In the genomic region with DNA sequence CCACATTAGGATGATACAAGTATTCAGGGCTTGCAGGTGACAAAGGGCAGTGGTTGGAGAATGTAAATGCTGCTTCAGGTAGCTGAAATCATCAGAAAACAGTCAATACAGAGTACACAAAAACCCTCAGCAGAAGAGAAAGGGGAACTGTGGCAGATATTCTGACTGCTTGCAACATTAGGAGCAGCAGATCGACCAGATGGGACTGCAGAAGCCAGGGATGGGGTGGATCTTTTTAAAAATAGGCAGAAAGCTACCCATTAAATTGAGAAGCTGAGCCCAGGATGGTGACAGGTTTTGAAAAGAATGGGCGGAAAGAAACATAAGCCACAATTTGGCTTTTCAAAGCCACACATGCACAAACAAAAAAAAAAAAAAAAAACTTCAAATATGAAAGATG, we compare ENCODE assay signal across 16 mouse cellular contexts.
DNase-seq lines count a peak whose midpoint lies in the region; ATAC-seq and TF ChIP-seq lines count a peak whose summit lies in the region.
"Had no signal": no experiment of that assay in that cellular context is flagged by ENCODE, and none has a peak within 500 bp of the region (broad histone marks: within the 10 kb centered on the region; RNA-seq: fewer than 3 reads in every experiment).

No protein-coding gene starts in this region.

- intact Hi-C loops in heart, adult 2 months (cut with DNase I): no loop called here

- TF ChIP-seq CTCF in lung, adult 2 months (IDR thresholded peaks at IDR 0.05; ENCODE audit: insufficient read depth, low read length): no peak
- TF ChIP-seq CTCF in heart, adult 2 months (IDR thresholded peaks at IDR 0.05): no peak

- H3K4me3 ChIP-seq in forebrain, embryonic 13.5 days: no peak overlapping the region
- H3K4me3 ChIP-seq in forebrain, embryonic 11.5 days (ENCODE audit: low read depth, low read length): no peak overlapping the region
- no peak overlapping the region for H3K4me3 ChIP-seq in lung, adult 2 months (replicated peaks; ENCODE audit: extremely low read depth, low read depth, low read length)
- no peak overlapping the region for H3K4me3 ChIP-seq in heart, adult 2 months
- H3K4me3 ChIP-seq: gastrocnemius, adult 2 months; heart, embryonic 13.5 days; midbrain, embryonic 15.5 days; neural tube, embryonic 12.5 days had no signal

- 50% methylated on average over 2 of the region's 2 CpGs for WGBS in forebrain, embryonic 13.5 days
- 54% methylated on average over 2 of the region's 2 CpGs for WGBS in forebrain, embryonic 11.5 days
- WGBS in lung, adult 2 months: 55% methylated on average over 2 of the region's 2 CpGs
- 58% methylated on average over 2 of the region's 2 CpGs for WGBS in heart, adult 2 months

- H3K4me1 ChIP-seq in forebrain, embryonic 13.5 days: no peaks in the 10 kb centered on the region
- H3K4me1 ChIP-seq in forebrain, embryonic 11.5 days (replicated peaks; ENCODE audit: control insufficient read depth, insufficient read depth, low read length): no peaks in the 10 kb centered on the region
- H3K4me1 ChIP-seq in lung, adult 2 months (ENCODE audit: control insufficient read depth, insufficient read depth, low read length): no peaks in the 10 kb centered on the region
- no peaks in the 10 kb centered on the region for H3K4me1 ChIP-seq in heart, adult 2 months (ENCODE audit: control insufficient read depth, insufficient read depth, low read length)
- H3K4me1 ChIP-seq: heart, embryonic 13.5 days; midbrain, embryonic 15.5 days; neural tube, embryonic 12.5 days had no signal

- H3K27me3 ChIP-seq in forebrain, embryonic 13.5 days: no peaks in the 10 kb centered on the region
- H3K27me3 ChIP-seq in forebrain, embryonic 11.5 days (ENCODE audit: control insufficient read depth, insufficient read depth, low read length): no peaks in the 10 kb centered on the region
- H3K27me3 ChIP-seq in heart, adult 2 months (ENCODE audit: control insufficient read depth, insufficient read depth, low read length): no peaks in the 10 kb centered on the region
- H3K27me3 ChIP-seq: heart, embryonic 13.5 days; midbrain, embryonic 15.5 days; neural tube, embryonic 12.5 days had no signal

- H3K79me2 ChIP-seq in heart, adult 2 months (replicated peaks; ENCODE audit: control insufficient read depth, insufficient read depth, low read length): no peaks in the 10 kb centered on the region

- DNase-seq in forebrain, embryonic 11.5 days (ENCODE audit: low spot score): no peak
- peak; percentile 7 for DNase-seq in right cerebral cortex, postnatal 25 days
- no peak for DNase-seq in right cerebral cortex, postnatal 36 days (ENCODE audit: low spot score in 2 of 2)
- peak; percentile 78 to 79 for DNase-seq in layer of hippocampus, adult 8-10 months (ENCODE audit: low spot score in 2 of 2)
- no peak for DNase-seq in yolk sac, embryonic 10.5 days (ENCODE audit: low spot score)
- DNase-seq in lung, adult 2 months: no peak
- DNase-seq in heart, adult 2 months: no peak
- DNase-seq: gastrocnemius, adult 2 months; lung, postnatal 36 days; spleen, adult 18-20 months had no signal

- no peak for TF ChIP-seq POLR2A in lung, adult 2 months (IDR thresholded peaks at IDR 0.05; ENCODE audit: borderline replicate concordance, extremely low read depth, low read depth, low read length)
- TF ChIP-seq POLR2A in heart, adult 2 months (IDR thresholded peaks at IDR 0.05; ENCODE audit: insufficient read depth, low read depth, low read length): no peak

- no peak overlapping the region for H3K4me2 ChIP-seq in forebrain, embryonic 13.5 days
- no peak overlapping the region for H3K4me2 ChIP-seq in forebrain, embryonic 11.5 days (ENCODE audit: low read depth, low read length, severe bottlenecking)
- H3K4me2 ChIP-seq: heart, embryonic 13.5 days; midbrain, embryonic 15.5 days; neural tube, embryonic 12.5 days had no signal

- ATAC-seq in forebrain, embryonic 13.5 days: peak; percentile 65; the same call in 1 of the 2 replicates
- ATAC-seq in forebrain, embryonic 11.5 days (replicated peaks; ENCODE audit: low FRiP score): no peak
- ATAC-seq: intestine, postnatal 0 days; midbrain, embryonic 15.5 days had no signal

- no peak overlapping the region for H3K27ac ChIP-seq in forebrain, embryonic 13.5 days
- H3K27ac ChIP-seq in forebrain, embryonic 11.5 days (ENCODE audit: low read depth, low read length): no peak overlapping the region
- no peak overlapping the region for H3K27ac ChIP-seq in heart, adult 2 months
- H3K27ac ChIP-seq: gastrocnemius, adult 2 months; heart, embryonic 13.5 days; liver, embryonic 14.5 days; midbrain, embryonic 15.5 days; neural tube, embryonic 12.5 days had no signal

- H3K9me3 ChIP-seq in forebrain, embryonic 13.5 days (replicated peaks): no peaks in the 10 kb centered on the region
- no peaks in the 10 kb centered on the region for H3K9me3 ChIP-seq in forebrain, embryonic 11.5 days (ENCODE audit: control insufficient read depth, low read length)
- H3K9me3 ChIP-seq: heart, embryonic 13.5 days; midbrain, embryonic 15.5 days; neural tube, embryonic 12.5 days had no signal

- no peak for TF ChIP-seq EP300 in heart, adult 2 months (IDR thresholded peaks at IDR 0.05; ENCODE audit: insufficient read depth, low read depth, low read length)

- H3K9ac ChIP-seq in forebrain, embryonic 13.5 days: no peak overlapping the region
- no peak overlapping the region for H3K9ac ChIP-seq in forebrain, embryonic 11.5 days (ENCODE audit: low read length)
- H3K9ac ChIP-seq in heart, adult 2 months (ENCODE audit: low read depth, low read length): no peak overlapping the region
- H3K9ac ChIP-seq: heart, embryonic 13.5 days; liver, embryonic 14.5 days; midbrain, embryonic 15.5 days; neural tube, embryonic 12.5 days had no signal

- H3K36me3 ChIP-seq in forebrain, embryonic 13.5 days (ENCODE audit: poor library complexity, severe bottlenecking): no peaks in the 10 kb centered on the region
- no peaks in the 10 kb centered on the region for H3K36me3 ChIP-seq in forebrain, embryonic 11.5 days (ENCODE audit: control insufficient read depth, insufficient read depth, low read length)
- no peaks in the 10 kb centered on the region for H3K36me3 ChIP-seq in heart, adult 2 months (ENCODE audit: control insufficient read depth, insufficient read depth, low read length)
- H3K36me3 ChIP-seq: heart, embryonic 13.5 days; midbrain, embryonic 15.5 days; neural tube, embryonic 12.5 days had no signal

Comparison
In these comparisons a context has a peak if more than half of its experiments do, and no peak if none do; other contexts are left out.
1. DNase-seq: peak in right cerebral cortex, postnatal 25 days (single experiment) and layer of hippocampus, adult 8-10 months (2 of 2); none in forebrain, embryonic 11.5 days (single experiment), right cerebral cortex, postnatal 36 days (0 of 2), yolk sac, embryonic 10.5 days (single experiment), lung, adult 2 months (single experiment) and heart, adult 2 months (0 of 2).